Mouse (Mus musculus): ENCODE results near the gene Amer2.

Amer2 gene

GRCm38 (mm10) chr14:60417924-60418323 lies 44.9 kb downstream of the Amer2 start:
- TF ChIP-seq GATA4 (IDR thresholded peaks at IDR 0.05; ENCODE audit: insufficient replicate concordance, low read length) = no peak

- TF ChIP-seq GATA4 (IDR thresholded peaks at IDR 0.05; ENCODE audit: insufficient replicate concordance, low read length) = no peak
Measured at GRCm38 (mm10) chr14:60422920-60423319, 49.9 kb downstream of the Amer2 start.

- no peak for TF ChIP-seq GATA4 (IDR thresholded peaks at IDR 0.05; ENCODE audit: insufficient replicate concordance, low read length)
Measured at GRCm38 (mm10) chr14:60424174-60424573, 51.1 kb downstream of the Amer2 start.

GRCm38 (mm10) chr14:60425553-60425952 lies 52.5 kb downstream of the Amer2 start:
- TF ChIP-seq GATA4 (IDR thresholded peaks at IDR 0.05; ENCODE audit: insufficient replicate concordance, low read length) = no peak

GRCm38 (mm10) chr14:60427896-60428295 lies 54.8 kb downstream of the Amer2 start:
- no peak for TF ChIP-seq GATA4 (IDR thresholded peaks at IDR 0.05; ENCODE audit: insufficient replicate concordance, low read length)

GRCm38 (mm10) chr14:60429513-60429912 lies 56.5 kb downstream of the Amer2 start:
- no peak for TF ChIP-seq GATA4 (IDR thresholded peaks at IDR 0.05; ENCODE audit: insufficient replicate concordance, low read length)

- no peak for TF ChIP-seq GATA4 (IDR thresholded peaks at IDR 0.05; ENCODE audit: insufficient replicate concordance, low read length)
Measured at GRCm38 (mm10) chr14:60431515-60431914, 58.5 kb downstream of the Amer2 start.

- no peak for TF ChIP-seq GATA4 (IDR thresholded peaks at IDR 0.05; ENCODE audit: insufficient replicate concordance, low read length)
Measured at GRCm38 (mm10) chr14:60432136-60432535, 59.1 kb downstream of the Amer2 start.

- no peak for TF ChIP-seq GATA4 (IDR thresholded peaks at IDR 0.05; ENCODE audit: insufficient replicate concordance, low read length)
Measured at GRCm38 (mm10) chr14:60435515-60435914, 62.5 kb downstream of the Amer2 start.

- no peak for TF ChIP-seq GATA4 (IDR thresholded peaks at IDR 0.05; ENCODE audit: insufficient replicate concordance, low read length)
Measured at GRCm38 (mm10) chr14:60436364-60436763, 63.3 kb downstream of the Amer2 start.

All from liver, adult (tissue).